Mouse (Mus musculus) intestine, embryonic 15.5 days (tissue): ENCODE data around the gene Hes7. TPM values are rescaled to one million over a fixed set of nuclear protein-coding genes. Genes with fewer than 3 reads are reported as not detected.
A peak's percentile ranks its signal among the peaks of the same experiment; 100 is the strongest.
"Not testable (repeated sequence)": the region's sequence is repeated elsewhere in the genome, so short reads cannot be mapped to it uniquely, and the experiment has no call there.

Experiments used
- ATAC-seq: fragments of 200-750 bp; cut with Nextera tagmentation; 2 replicates; pipeline ENCODE4 v1.8.0; 2017; ENCODE audit warnings: moderate TSS enrichment, moderate library complexity
- H3K27ac ChIP-seq: fragments of 300-500 bp; sonication (generic); 2 replicates; pipeline ENCODE4 v1.5.1; 2015; ENCODE audit warnings: mild to moderate bottlenecking, inconsistent platforms
- H3K27me3 ChIP-seq: fragments of 300-500 bp; sonication (generic); replicated peaks from 2 replicates; pipeline ENCODE4 v1.6.1; 2015; ENCODE audit warnings: inconsistent platforms
- H3K36me3 ChIP-seq: fragments of 300-500 bp; sonication (generic); 2 replicates; pipeline ENCODE4 v1.6.1; 2015; ENCODE audit warnings: inconsistent platforms
- H3K4me1 ChIP-seq: fragments of 300-500 bp; sonication (generic); replicated peaks from 2 replicates; pipeline ENCODE4 v1.6.1; 2015; ENCODE audit warnings: inconsistent platforms
- H3K4me2 ChIP-seq: fragments of 300-500 bp; sonication (generic); replicated peaks from 2 replicates; pipeline ENCODE4 v1.6.1; 2015; ENCODE audit warnings: mild to moderate bottlenecking, inconsistent platforms
- H3K4me3 ChIP-seq: fragments of 300-500 bp; sonication (generic); replicated peaks from 2 replicates; pipeline ENCODE4 v1.5.1; 2015; ENCODE audit warnings: inconsistent platforms
- H3K9ac ChIP-seq: fragments of 300-500 bp; sonication (generic); 2 replicates; pipeline ENCODE4 v1.6.1; 2015; ENCODE audit warnings: inconsistent platforms
- H3K9me3 ChIP-seq: fragments of 300-500 bp; sonication (generic); 2 replicates; pipeline ENCODE4 v1.6.1; 2016; ENCODE audit warnings: inconsistent platforms
- WGBS: fragments of 180-500 bp; shearing (Covaris S2); methylation state at CpG from one replicate; pipeline ENCODE4 v1.1.7; 2015; 5-methylcytosine and 5-hydroxymethylcytosine counted together
- polyA plus RNA-seq: library from polyadenylated mRNA; unstranded; fragments of >200 nt; fragmentation: Nextera tagmentation; extraction: Ambion mirVana; gene quantifications from 2 replicates; pipeline ENCODE4 v1.2.1, GENCODE M21; 2015

Hes7 gene
- polyA plus RNA-seq, 1 experiment from 2014 or later: 0.70 TPM

GRCm38 (mm10) chr11:69089616-69090290 is 30.5 kb upstream of the Hes7 start:
- WGBS: 84% methylated on average over 12 of the region's 12 CpGs
- Histone ChIP-seq H3K9me3 (no peaks in the 10 kb centered on the region), H3K4me2 (peak overlapping the region; percentile 85), H3K27me3 (no peaks in the 10 kb centered on the region), H3K4me3 (peak overlapping the region; percentile 99), H3K36me3 (peaks cover 3% of the 10 kb centered on the region; the same call in 1 of the 2 replicates), H3K27ac (0 out of 2 replicates have a peak overlapping the region, but pooled peaks have one; percentile 6), H3K9ac (peak overlapping the region; percentile 100), H3K4me1 (peaks cover 32% of the 10 kb centered on the region)
- ATAC-seq: no peak

GRCm38 (mm10) chr11:69090367-69090766 is 29.8 kb upstream of the Hes7 start:
- Histone ChIP-seq H3K36me3 (peaks cover 3% of the 10 kb centered on the region; the same call in 1 of the 2 replicates), H3K4me1 (peaks cover 32% of the 10 kb centered on the region), H3K4me3 (no peak overlapping the region), H3K27me3 (no peaks in the 10 kb centered on the region), H3K9ac (no peak overlapping the region), H3K9me3 (no peaks in the 10 kb centered on the region), H3K4me2 (peak overlapping the region; percentile 85; the same call in 1 of the 2 replicates), H3K27ac (0 out of 2 replicates have a peak overlapping the region, but pooled peaks have one; percentile 6)
- no peak for ATAC-seq
- WGBS: 49% methylated on average over 6 of the region's 6 CpGs

- WGBS: 64% methylated on average over 7 of the region's 7 CpGs
- no peak for ATAC-seq
- peaks cover 3% of the 10 kb centered on the region; the same call in 1 of the 2 replicates for H3K36me3 ChIP-seq
- H3K9ac ChIP-seq: peak overlapping the region; percentile 8; the same call in 1 of the 2 replicates
- H3K4me2 ChIP-seq: no peak overlapping the region
- H3K27ac ChIP-seq: no peak overlapping the region
- H3K9me3 ChIP-seq: no peaks in the 10 kb centered on the region
- H3K27me3 ChIP-seq: no peaks in the 10 kb centered on the region
- no peak overlapping the region for H3K4me3 ChIP-seq
- H3K4me1 ChIP-seq: peaks cover 38% of the 10 kb centered on the region
Measured at GRCm38 (mm10) chr11:69091566-69092385, 28.4 kb upstream of the Hes7 start.

GRCm38 (mm10) chr11:69092386-69092751 is 27.8 kb upstream of the Hes7 start:
- H3K27me3 ChIP-seq: no peaks in the 10 kb centered on the region
- H3K27ac ChIP-seq: no peak overlapping the region
- no peak overlapping the region for H3K4me2 ChIP-seq
- H3K4me1 ChIP-seq: peaks cover 40% of the 10 kb centered on the region
- no peak for ATAC-seq
- no peak overlapping the region for H3K9ac ChIP-seq
- H3K36me3 ChIP-seq: peaks cover 3% of the 10 kb centered on the region; the same call in 1 of the 2 replicates
- H3K9me3 ChIP-seq: no peaks in the 10 kb centered on the region
- 1% methylated on average over 3 of the region's 3 CpGs for WGBS
- no peak overlapping the region for H3K4me3 ChIP-seq

- H3K9ac ChIP-seq: no peak overlapping the region
- no peaks in the 10 kb centered on the region for H3K27me3 ChIP-seq
- no peak for ATAC-seq
- peaks cover 3% of the 10 kb centered on the region; the same call in 1 of the 2 replicates for H3K36me3 ChIP-seq
- H3K9me3 ChIP-seq: no peaks in the 10 kb centered on the region
- H3K4me3 ChIP-seq: no peak overlapping the region
- peaks cover 44% of the 10 kb centered on the region for H3K4me1 ChIP-seq
- 85% methylated on average over 4 of the region's 4 CpGs for WGBS
- H3K4me2 ChIP-seq: no peak overlapping the region
- H3K27ac ChIP-seq: no peak overlapping the region
Measured at GRCm38 (mm10) chr11:69092871-69093270, 27.3 kb upstream of the Hes7 start.

- not testable (repeated sequence) for H3K9ac ChIP-seq, H3K4me3 ChIP-seq, H3K27ac ChIP-seq, H3K9me3 ChIP-seq, ATAC-seq, H3K36me3 ChIP-seq, H3K27me3 ChIP-seq
- H3K4me2 ChIP-seq: peak overlapping the region; percentile 86; the same call in 1 of the 2 replicates
- peaks cover 51% of the 10 kb centered on the region for H3K4me1 ChIP-seq
- 87% methylated on average over 7 of the region's 7 CpGs for WGBS
Measured at GRCm38 (mm10) chr11:69093856-69094255, 26.3 kb upstream of the Hes7 start.

GRCm38 (mm10) chr11:69094697-69095429 is 25.3 kb upstream of the Hes7 start, which contains the start of gene Per1:
Gene Per1 (plus strand): TSS chr11:69095217.
- Histone ChIP-seq H3K4me2 (peak within 1 kb of the TSS; percentile 86), H3K4me3 (peak within 1 kb of the TSS; percentile 58), H3K4me1 (peaks cover 53% of the 10 kb centered on the region), H3K9ac (peak within 1 kb of the TSS; percentile 69), H3K36me3 (peaks cover 3% of the 10 kb centered on the region; the same call in 1 of the 2 replicates), H3K27me3 (no peaks in the 10 kb centered on the region), H3K9me3 (no peaks in the 10 kb centered on the region), H3K27ac (peak within 1 kb of the TSS; percentile 93)
- ATAC-seq: peak; percentile 90
- under 1% methylated on average over 37 of the region's 37 CpGs for WGBS

GRCm38 (mm10) chr11:69095511-69096231 is 24.5 kb upstream of the Hes7 start:
- H3K4me1 ChIP-seq: peaks cover 54% of the 10 kb centered on the region
- 2% methylated on average over 27 of the region's 27 CpGs for WGBS
- H3K27me3 ChIP-seq: no peaks in the 10 kb centered on the region

GRCm38 (mm10) chr11:69096360-69096986 is 23.7 kb upstream of the Hes7 start:
- peak; percentile 7; the same call in 1 of the 2 replicates for ATAC-seq

More at GRCm38 (mm10) chr11:69095511-69096231, 24.5 kb upstream of the Hes7 start:
- H3K9ac ChIP-seq: peak overlapping the region; percentile 69
- H3K27ac ChIP-seq: peak overlapping the region; percentile 93
- H3K4me3 ChIP-seq: peak overlapping the region; percentile 58
- ATAC-seq: no peak
- H3K9me3 ChIP-seq: no peaks in the 10 kb centered on the region
- peak overlapping the region; percentile 86 for H3K4me2 ChIP-seq
- H3K36me3 ChIP-seq: peaks cover 5% of the 10 kb centered on the region; the same call in 1 of the 2 replicates

GRCm38 (mm10) chr11:69096987-69097900 is 23.0 kb upstream of the Hes7 start:
- WGBS: 2% methylated on average over 29 of the region's 29 CpGs

More at GRCm38 (mm10) chr11:69096360-69096986, 23.7 kb upstream of the Hes7 start:
- Histone ChIP-seq H3K9ac (peak overlapping the region; percentile 69), H3K36me3 (peaks cover 12% of the 10 kb centered on the region), H3K4me3 (peak overlapping the region; percentile 58), H3K4me1 (peaks cover 51% of the 10 kb centered on the region), H3K27me3 (no peaks in the 10 kb centered on the region), H3K9me3 (no peaks in the 10 kb centered on the region), H3K27ac (peak overlapping the region; percentile 93), H3K4me2 (peak overlapping the region; percentile 86)
- 12% methylated on average over 9 of the region's 9 CpGs for WGBS

More at GRCm38 (mm10) chr11:69096987-69097900, 23.0 kb upstream of the Hes7 start:
- Histone ChIP-seq H3K36me3 (peaks cover 19% of the 10 kb centered on the region), H3K9me3 (no peaks in the 10 kb centered on the region), H3K4me3 (peak overlapping the region; percentile 58), H3K27me3 (no peaks in the 10 kb centered on the region), H3K4me2 (peak overlapping the region; percentile 86), H3K27ac (peak overlapping the region; percentile 93), H3K4me1 (peaks cover 48% of the 10 kb centered on the region), H3K9ac (peak overlapping the region; percentile 46)
- peak; percentile 52 for ATAC-seq
